Mouse (Mus musculus) liver, embryonic 14.5 days (tissue): ENCODE data around the gene Fanci.

ENCODE experiments used
- CTCF ChIP-seq: IDR thresholded peaks from 2 replicates; pipeline ENCODE4 v1.5.1; 2016; ENCODE audit warnings: antibody characterized with exemption, low read depth, control low read depth
- EP300 ChIP-seq: IDR thresholded peaks from 2 replicates; pipeline ENCODE4 v1.6.1; 2016; ENCODE audit warnings: antibody characterized with exemption, low read depth

DNA sequence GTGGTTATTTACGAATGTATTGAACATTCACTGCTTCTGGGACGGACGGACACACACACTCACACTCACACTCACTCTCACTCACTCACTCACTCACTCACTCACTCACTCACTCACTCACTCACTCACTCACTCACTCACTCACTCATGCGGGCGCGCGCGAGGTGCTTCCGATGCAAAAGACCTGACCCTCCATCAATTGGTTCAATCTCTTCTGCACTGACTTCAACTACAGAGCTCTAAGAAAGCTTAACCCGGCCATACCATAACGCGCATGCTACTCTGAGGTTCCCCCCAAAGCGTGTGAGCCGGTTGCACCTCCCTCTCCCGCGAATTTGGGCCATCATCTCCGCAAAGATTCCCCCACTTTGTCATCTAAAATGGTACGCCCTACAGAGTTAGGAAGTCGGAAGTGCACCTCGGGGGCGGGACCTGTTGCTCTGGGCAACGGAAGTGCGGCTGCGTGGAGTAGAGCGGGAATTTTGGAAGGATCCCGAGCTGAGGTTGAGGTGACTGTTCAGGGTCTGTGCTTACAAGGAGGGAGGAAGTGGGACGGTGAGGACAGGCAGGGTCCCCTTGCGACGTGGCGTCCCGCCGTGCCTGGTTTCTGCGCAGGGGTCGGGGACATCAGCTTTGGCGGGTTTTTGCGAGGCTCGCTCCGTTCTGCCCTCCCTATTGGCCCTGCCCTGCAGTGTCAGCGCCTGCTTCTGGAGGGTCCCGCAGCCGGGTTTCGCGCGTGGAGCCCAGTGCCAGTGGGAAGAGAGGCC lies at the start of gene Fanci:
- no peak for TF ChIP-seq CTCF
- TF ChIP-seq EP300, result no peak; the same call in 1 of the 2 replicates
